Mouse (Mus musculus) small intestine, adult 2 months (tissue): ENCODE results near the gene Hoxd9. TPM values are rescaled to one million over a fixed set of nuclear protein-coding genes. Genes with fewer than 3 reads are reported as not detected.

Experiments used
- H3K27ac ChIP-seq: fragments of 200-500 bp; 2 replicates; pipeline ENCODE4 v1.5.1; 2012; ENCODE audit warnings: low read depth, low read length, control low read depth, inconsistent platforms; ENCODE audit not compliant: insufficient read depth
- H3K27me3 ChIP-seq: fragments of 200-500 bp; 2 replicates; pipeline ENCODE4 v1.6.1; 2012; ENCODE audit warnings: mild to moderate bottlenecking, moderate library complexity, low read length, inconsistent platforms; ENCODE audit not compliant: control insufficient read depth, insufficient read depth
- H3K36me3 ChIP-seq: fragments of 200-500 bp; 2 replicates; pipeline ENCODE4 v1.6.1; 2012; ENCODE audit warnings: mild to moderate bottlenecking, low read length, control low read depth, inconsistent platforms; ENCODE audit not compliant: control insufficient read depth, insufficient read depth
- H3K4me1 ChIP-seq: fragments of 200-500 bp; 2 replicates; pipeline ENCODE4 v1.6.1; 2012; ENCODE audit warnings: low read length, inconsistent platforms, mixed read lengths; ENCODE audit not compliant: control insufficient read depth, insufficient read depth, insufficient read length
- H3K4me3 ChIP-seq: fragments of 200-500 bp; 2 replicates; pipeline ENCODE4 v1.5.1; 2012; ENCODE audit warnings: low read depth, mild to moderate bottlenecking, control low read depth, inconsistent platforms, low read length, moderate library complexity
- CTCF ChIP-seq: fragments of 200-500 bp; IDR thresholded peaks from 2 replicates; pipeline ENCODE4 v1.5.1; 2012; ENCODE audit warnings: low read depth, mild to moderate bottlenecking, control low read depth, inconsistent platforms, low read length, moderate library complexity, mixed read lengths; ENCODE audit not compliant: insufficient replicate concordance, insufficient read length; ENCODE audit errors: extremely low read depth
- POLR2A ChIP-seq: fragments of 200-500 bp; IDR thresholded peaks from 2 replicates; pipeline ENCODE4 v1.6.1; 2012; ENCODE audit warnings: low read depth, mild to moderate bottlenecking, control low read depth, inconsistent platforms, low read length, moderate library complexity
- WGBS: fragments of 180-500 bp; shearing (Covaris S2); methylation state at CpG from one replicate; pipeline ENCODE4 v1.1.7; 2018; 5-methylcytosine and 5-hydroxymethylcytosine counted together
- polyA plus RNA-seq: library from polyadenylated mRNA; depleted of rRNA; stranded (reverse); fragments of >200 nt; gene quantifications from 2 replicates; pipeline ENCODE4 v1.2.3, GENCODE M21; 2012

Gene Hoxd9
- polyA plus RNA-seq, 1 experiment: 0.34 TPM

DNA sequence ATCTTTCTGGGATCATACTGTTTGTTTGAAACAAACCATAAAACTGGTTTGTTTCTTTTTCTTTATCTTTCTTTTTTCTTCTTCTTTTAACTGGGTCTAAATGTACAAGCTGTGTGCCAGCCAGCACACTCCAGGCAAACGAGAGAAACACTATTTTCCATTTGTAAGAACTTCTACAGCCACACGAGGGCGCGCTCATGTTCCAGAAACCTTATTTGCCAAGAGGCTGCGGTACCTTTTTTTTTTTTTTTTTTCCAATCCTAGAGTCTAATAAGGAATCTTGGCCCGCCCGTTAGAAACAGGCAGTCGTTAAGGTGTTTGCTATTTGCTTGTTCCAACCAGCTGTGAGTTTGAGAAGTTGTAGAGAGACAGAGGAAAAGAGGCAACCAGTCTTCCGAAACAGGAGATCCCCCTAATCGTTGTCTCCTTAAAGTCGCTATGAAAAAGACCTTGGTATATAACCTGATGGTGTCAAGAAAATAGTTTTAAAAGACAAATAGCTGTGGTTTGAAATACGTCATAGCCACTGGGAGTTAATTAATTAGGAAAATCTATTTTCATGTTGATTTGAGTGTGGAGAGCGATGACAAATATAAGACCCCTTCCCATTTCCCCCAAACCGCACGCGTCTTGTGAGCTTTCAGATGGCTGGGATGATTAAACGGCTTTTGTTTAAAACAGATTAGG, 11.1 kb upstream of the Hoxd9 start:
- no peak overlapping the region for H3K4me3 ChIP-seq
- TF ChIP-seq POLR2A (no peak), CTCF (no peak)
- no peak overlapping the region for H3K27ac ChIP-seq
- H3K4me1 ChIP-seq: no peaks in the 10 kb centered on the region; the same call in 1 of the 2 replicates
- H3K27me3 ChIP-seq: peaks cover 71% of the 10 kb centered on the region
- no peaks in the 10 kb centered on the region for H3K36me3 ChIP-seq
- WGBS: 12% methylated on average over 17 of the region's 17 CpGs

GRCm38 (mm10) chr2:74686988-74687697, 10.4 kb upstream of the Hoxd9 start:
- no peak overlapping the region for H3K4me3 ChIP-seq
- no peak for TF ChIP-seq POLR2A
- no peak for TF ChIP-seq CTCF
- WGBS: 4% methylated on average over 27 of the region's 27 CpGs
- no peaks in the 10 kb centered on the region; the same call in 1 of the 2 replicates for H3K4me1 ChIP-seq
- H3K36me3 ChIP-seq: no peaks in the 10 kb centered on the region
- peaks cover 71% of the 10 kb centered on the region for H3K27me3 ChIP-seq
- H3K27ac ChIP-seq: no peak overlapping the region

DNA sequence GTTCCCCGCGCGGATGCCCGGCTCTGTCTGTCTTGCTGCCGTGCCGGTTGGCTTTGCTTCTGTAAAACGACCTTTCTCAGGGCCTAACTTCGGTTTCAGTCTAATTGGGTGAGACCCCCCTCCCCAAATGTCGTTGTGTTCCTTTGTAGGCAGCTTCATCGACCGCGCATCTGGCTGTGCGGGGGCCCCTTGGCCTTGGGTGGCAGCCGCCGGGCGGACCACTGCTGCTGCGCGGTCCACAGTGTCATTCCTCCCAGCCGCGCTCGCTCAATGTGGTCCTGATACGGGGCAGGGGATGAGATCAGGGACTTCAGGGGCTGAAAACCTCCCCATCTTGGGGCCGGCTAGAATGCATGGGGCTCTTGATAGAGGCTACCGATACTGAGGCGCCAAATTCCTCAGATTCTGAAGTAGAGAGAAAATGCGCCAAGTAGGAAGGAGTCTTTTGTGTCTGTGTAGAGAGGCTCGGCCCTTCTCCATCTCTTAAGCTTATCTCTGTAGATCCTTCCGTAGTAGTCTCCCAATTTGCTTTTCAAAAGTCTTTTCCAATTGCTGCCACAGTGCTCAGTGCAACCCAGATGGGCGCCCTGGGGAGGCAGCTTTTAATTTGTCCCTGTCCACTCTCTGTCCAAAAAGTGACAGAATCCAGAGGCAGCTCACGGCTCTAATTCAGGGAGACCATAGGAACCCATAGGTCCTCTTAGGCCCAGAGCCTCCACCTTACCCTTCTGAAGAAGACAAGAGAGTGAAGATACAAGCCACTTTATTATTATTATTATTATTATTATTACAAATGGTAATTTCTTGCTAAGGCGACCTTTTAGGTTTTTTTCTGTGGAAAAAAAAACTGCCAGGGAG, 9.6 kb upstream of the Hoxd9 start:
- no peak overlapping the region for H3K27ac ChIP-seq
- WGBS: 5% methylated on average over 31 of the region's 31 CpGs
- TF ChIP-seq POLR2A (no peak), CTCF (no peak)
- H3K36me3 ChIP-seq: no peaks in the 10 kb centered on the region
- no peaks in the 10 kb centered on the region; the same call in 1 of the 2 replicates for H3K4me1 ChIP-seq
- peaks cover 71% of the 10 kb centered on the region for H3K27me3 ChIP-seq
- no peak overlapping the region for H3K4me3 ChIP-seq

DNA sequence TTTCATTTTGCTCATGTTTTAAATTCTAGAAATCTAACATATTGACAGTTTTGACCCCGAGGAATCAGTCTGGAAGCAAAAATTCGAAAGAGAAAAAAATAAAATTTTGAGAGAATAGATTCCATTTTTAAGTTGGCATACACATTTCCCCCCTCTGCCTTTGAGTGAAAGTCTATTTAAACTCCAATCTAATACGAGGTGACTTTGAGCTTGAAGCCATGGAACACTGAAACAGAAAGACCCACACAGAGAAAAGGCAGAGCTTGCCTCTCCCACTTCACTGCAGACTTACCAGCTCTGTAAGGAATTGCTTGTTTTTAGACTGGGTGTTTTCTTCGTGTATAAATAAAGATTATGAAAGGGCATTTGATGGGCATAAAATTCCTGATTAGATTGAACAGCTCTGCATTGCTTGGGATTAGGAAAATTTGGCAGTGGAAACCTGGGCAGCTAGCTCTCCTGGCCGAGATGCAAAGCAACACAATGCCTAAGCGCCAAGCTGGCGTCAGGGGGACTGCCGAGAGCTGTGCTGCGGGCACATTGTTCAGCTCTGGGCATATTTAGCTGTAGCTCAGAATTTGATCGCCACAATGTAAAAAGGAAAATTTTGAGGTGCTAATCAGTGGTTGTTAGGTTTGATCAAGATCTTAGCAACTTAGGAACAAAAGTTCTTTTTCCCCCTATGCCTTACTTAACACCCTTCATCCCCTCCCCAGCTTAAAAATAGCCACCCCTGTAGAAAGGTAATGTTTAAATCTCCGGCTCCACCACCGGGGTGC, 8.5 kb upstream of the Hoxd9 start:
- no peak overlapping the region for H3K27ac ChIP-seq
- no peak for TF ChIP-seq CTCF
- TF ChIP-seq POLR2A: no peak
- whole genome bisulfite sequencing: 9% methylated on average over 12 of the region's 12 CpGs
- H3K36me3 ChIP-seq: no peaks in the 10 kb centered on the region
- no peaks in the 10 kb centered on the region; the same call in 1 of the 2 replicates for H3K4me1 ChIP-seq
- H3K27me3 ChIP-seq: peaks cover 70% of the 10 kb centered on the region
- H3K4me3 ChIP-seq: no peak overlapping the region

DNA sequence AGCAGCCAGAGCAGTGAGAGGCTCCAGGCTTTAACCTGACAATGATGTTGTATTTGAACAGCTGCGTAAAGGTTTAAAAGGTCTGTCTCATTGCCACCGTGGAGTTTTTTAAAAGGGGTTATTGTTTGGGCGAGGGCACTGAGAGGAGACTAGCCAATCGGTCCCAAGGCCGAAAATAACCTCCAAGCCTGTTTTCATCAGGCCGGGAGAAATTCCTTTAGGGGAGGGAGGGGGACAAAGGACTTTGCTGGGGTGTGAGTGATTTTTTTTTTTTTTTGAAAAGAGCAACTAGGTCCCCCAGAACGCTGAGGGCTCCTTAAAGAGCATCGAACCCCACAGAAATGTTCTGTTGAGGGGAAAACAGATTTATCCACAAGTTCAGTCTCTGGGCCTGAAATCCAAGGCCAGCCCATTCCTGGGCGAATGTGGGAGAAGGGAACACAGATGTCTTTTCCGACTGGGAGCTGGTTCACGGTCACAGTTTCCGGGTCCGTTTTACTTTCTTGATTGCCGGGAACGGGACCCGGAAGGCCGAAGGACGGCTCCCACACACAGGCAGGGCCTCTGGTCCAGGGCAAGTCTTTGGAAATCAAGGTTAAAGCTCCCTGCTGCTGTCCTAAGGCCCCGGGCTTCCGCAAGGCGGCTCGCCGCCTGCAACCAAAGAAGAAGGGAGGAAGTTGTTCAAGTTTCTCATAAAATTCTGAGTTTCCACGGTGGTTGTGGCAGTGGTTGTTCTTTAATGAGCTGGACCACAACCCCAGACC, 7.8 kb upstream of the Hoxd9 start:
- Histone ChIP-seq H3K27ac (no peak overlapping the region), H3K36me3 (no peaks in the 10 kb centered on the region), H3K4me1 (no peaks in the 10 kb centered on the region; the same call in 1 of the 2 replicates), H3K27me3 (peaks cover 67% of the 10 kb centered on the region), H3K4me3 (no peak overlapping the region)
- WGBS: 5% methylated on average over 24 of the region's 24 CpGs
- TF ChIP-seq CTCF (no peak), POLR2A (no peak)

GRCm38 (mm10) chr2:74690338-74690716, 7.2 kb upstream of the Hoxd9 start:
- Histone ChIP-seq H3K27me3 (peaks cover 73% of the 10 kb centered on the region), H3K4me1 (no peaks in the 10 kb centered on the region; the same call in 1 of the 2 replicates), H3K36me3 (no peaks in the 10 kb centered on the region), H3K4me3 (no peak overlapping the region), H3K27ac (no peak overlapping the region)
- 16% methylated on average over 8 of the region's 8 CpGs for WGBS
- no peak for TF ChIP-seq CTCF
- no peak for TF ChIP-seq POLR2A
